Mouse (Mus musculus) lung, postnatal 0 days (tissue): ENCODE measurements around the gene Banp. TPM values are rescaled to one million over a fixed set of nuclear protein-coding genes. Genes with fewer than 3 reads are reported as not detected.

Experiments used
- ATAC-seq: fragments of 200-750 bp; cut with Nextera tagmentation; 2 replicates; pipeline ENCODE4 v1.8.0; 2017; ENCODE audit warnings: moderate library complexity
- DNase-seq: peaks from one replicate; pipeline ENCODE4 v3.0.0-alpha.2; 2016; ENCODE audit warnings: low spot score
- H3K27ac ChIP-seq: fragments of 300-500 bp; sonication (generic); 2 replicates; pipeline ENCODE4 v1.5.1; 2014; ENCODE audit warnings: antibody characterized with exemption, mild to moderate bottlenecking, low read length, mixed read lengths
- H3K27me3 ChIP-seq: fragments of 300-500 bp; sonication (generic); replicated peaks from 2 replicates; pipeline ENCODE4 v1.6.1; 2014; ENCODE audit warnings: low read length, mixed read lengths; ENCODE audit not compliant: insufficient read depth
- H3K36me3 ChIP-seq: fragments of 300-500 bp; sonication (generic); 2 replicates; pipeline ENCODE4 v1.6.1; 2014; ENCODE audit warnings: low read length, mixed read lengths; ENCODE audit not compliant: insufficient read depth
- H3K4me1 ChIP-seq: fragments of 300-500 bp; sonication (generic); 2 replicates; pipeline ENCODE4 v1.6.1; 2014; ENCODE audit warnings: antibody characterized with exemption, low read depth, low read length, mixed read lengths; ENCODE audit not compliant: insufficient read depth
- H3K4me2 ChIP-seq: fragments of 300-500 bp; sonication (generic); replicated peaks from 2 replicates; pipeline ENCODE4 v1.6.1; 2014; ENCODE audit warnings: low read depth, mild to moderate bottlenecking, low read length, moderate library complexity, mixed read lengths
- H3K4me3 ChIP-seq: fragments of 300-500 bp; sonication (generic); 2 replicates; pipeline ENCODE4 v1.5.1; 2014; ENCODE audit warnings: low read depth, low read length
- H3K9ac ChIP-seq: fragments of 300-500 bp; sonication (generic); replicated peaks from 2 replicates; pipeline ENCODE4 v1.6.1; 2014; ENCODE audit warnings: low read depth, mild to moderate bottlenecking
- H3K9me3 ChIP-seq: fragments of 300-500 bp; sonication (generic); 2 replicates; pipeline ENCODE4 v1.6.1; 2016; ENCODE audit warnings: low read length, mixed read lengths
- CTCF ChIP-seq: IDR thresholded peaks from 2 replicates; pipeline ENCODE4 v1.5.1; 2016; ENCODE audit warnings: antibody characterized with exemption, mild to moderate bottlenecking
- EP300 ChIP-seq: IDR thresholded peaks from 2 replicates; pipeline ENCODE4 v1.6.1; 2016; ENCODE audit warnings: antibody characterized with exemption, mild to moderate bottlenecking, control low read depth
- WGBS: fragments of 180-500 bp; shearing (Covaris S2); extraction: QIAGEN DNeasy Blood & Tissue Kit; methylation state at CpG from one replicate; pipeline ENCODE4 v1.1.7; 2014; 5-methylcytosine and 5-hydroxymethylcytosine counted together
- polyA plus RNA-seq: library from polyadenylated mRNA; unstranded; fragments of >200 nt; fragmentation: Nextera tagmentation; extraction: Ambion mirVana; gene quantifications from 2 replicates; pipeline ENCODE4 v1.2.1, GENCODE M21; 2015

Banp gene
- polyA plus RNA-seq, 1 experiment from 2014 or later = 17.1 TPM

GRCm38 (mm10) chr8:121911400-121911799 is 38.1 kb upstream of the Banp start:
- Histone ChIP-seq H3K9ac (no peak overlapping the region), H3K4me3 (no peak overlapping the region), H3K4me2 (no peak overlapping the region), H3K36me3 (no peaks in the 10 kb centered on the region), H3K27me3 (no peaks in the 10 kb centered on the region), H3K4me1 (peaks cover 14% of the 10 kb centered on the region), H3K27ac (no peak overlapping the region), H3K9me3 (no peaks in the 10 kb centered on the region)
- DNase-seq = no peak
- 82% methylated on average over 6 of the region's 6 CpGs for WGBS
- no peak for ATAC-seq
- TF ChIP-seq EP300 (no peak), CTCF (no peak)

GRCm38 (mm10) chr8:121911987-121912386 is 37.6 kb upstream of the Banp start:
- no peak for DNase-seq
- Histone ChIP-seq H3K4me1 (peaks cover 9% of the 10 kb centered on the region), H3K9me3 (no peaks in the 10 kb centered on the region), H3K36me3 (no peaks in the 10 kb centered on the region), H3K27ac (no peak overlapping the region), H3K4me2 (no peak overlapping the region), H3K9ac (no peak overlapping the region), H3K27me3 (no peaks in the 10 kb centered on the region), H3K4me3 (no peak overlapping the region)
- 59% methylated on average over 7 of the region's 7 CpGs for WGBS
- ATAC-seq = no peak
- no peak for TF ChIP-seq EP300
- no peak for TF ChIP-seq CTCF

DNA sequence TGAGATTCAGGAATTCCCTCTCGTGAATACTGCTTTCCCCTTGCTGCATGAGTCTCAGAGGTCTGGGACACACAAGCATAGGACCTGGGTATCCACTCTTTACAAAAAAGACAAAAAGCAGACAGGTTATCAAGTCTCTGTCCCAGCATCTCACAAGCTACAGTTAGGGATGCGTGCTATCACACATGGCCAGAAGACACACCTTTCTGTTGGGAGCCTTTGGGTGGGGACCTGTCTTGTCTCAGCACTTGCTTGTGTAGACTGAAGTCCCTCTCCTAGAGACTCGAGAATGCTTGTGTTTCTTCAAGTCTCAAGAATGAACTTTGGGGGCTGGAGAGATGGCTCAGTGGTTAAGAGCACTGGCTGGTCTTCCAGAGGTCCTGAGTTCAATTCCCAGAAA is 36.7 kb upstream of the Banp start:
- Histone ChIP-seq H3K27me3 (no peaks in the 10 kb centered on the region), H3K4me2 (no peak overlapping the region), H3K4me3 (no peak overlapping the region), H3K27ac (no peak overlapping the region), H3K9me3 (no peaks in the 10 kb centered on the region), H3K4me1 (peaks cover 7% of the 10 kb centered on the region), H3K36me3 (no peaks in the 10 kb centered on the region), H3K9ac (no peak overlapping the region)
- ATAC-seq (no peak), DNase-seq (no peak)
- TF ChIP-seq CTCF (no peak), EP300 (no peak)
- WGBS = 65% methylated on average over 3 of the region's 3 CpGs

DNA sequence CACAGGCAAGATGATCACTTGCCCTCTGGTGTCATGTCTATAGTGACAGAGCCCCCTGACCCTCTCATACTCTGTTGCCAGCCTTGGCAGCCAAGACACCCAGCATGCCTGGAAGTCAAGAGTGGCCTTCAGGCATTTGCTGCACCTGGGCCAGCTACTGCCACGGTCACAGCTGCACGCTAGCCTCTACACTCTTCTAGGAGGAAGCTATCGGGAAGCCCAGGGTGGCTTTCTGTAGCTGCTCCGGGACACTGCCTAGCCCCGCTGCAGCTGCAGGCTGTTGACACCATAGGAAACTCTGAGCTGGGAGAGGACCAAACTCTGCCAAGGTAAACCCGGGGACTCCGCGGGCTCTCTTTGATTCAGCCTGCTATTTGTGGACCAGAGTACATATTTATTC is 36.2 kb upstream of the Banp start:
- TF ChIP-seq CTCF = no peak
- TF ChIP-seq EP300 = no peak
- 56% methylated on average over 8 of the region's 8 CpGs for WGBS
- Histone ChIP-seq H3K4me2 (no peak overlapping the region), H3K27me3 (no peaks in the 10 kb centered on the region), H3K36me3 (no peaks in the 10 kb centered on the region), H3K4me3 (no peak overlapping the region), H3K27ac (no peak overlapping the region), H3K9me3 (no peaks in the 10 kb centered on the region), H3K9ac (no peak overlapping the region), H3K4me1 (peaks cover 2% of the 10 kb centered on the region; the same call in 1 of the 2 replicates)
- DNase-seq (no peak), ATAC-seq (no peak)

DNA sequence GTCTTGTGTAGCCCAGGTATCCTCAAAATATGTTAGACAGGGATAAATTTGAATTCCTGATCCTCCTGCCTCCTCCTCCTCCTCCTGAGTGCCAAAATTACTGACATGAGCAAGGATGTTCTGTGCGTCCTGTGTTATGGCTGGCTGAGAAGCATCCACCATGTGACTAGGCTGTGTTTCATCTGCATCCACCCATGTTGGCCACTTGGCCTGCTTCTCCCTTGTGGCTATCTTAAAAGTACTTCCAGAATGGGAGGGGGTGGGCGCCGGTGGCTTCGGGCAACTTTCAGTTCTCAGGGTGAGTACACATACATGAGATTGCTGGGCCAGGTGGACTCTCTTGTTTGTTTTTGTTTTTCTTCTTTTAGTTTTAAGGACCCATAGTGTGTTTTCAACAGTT is 30.4 kb upstream of the Banp start:
- no peak overlapping the region for H3K27ac ChIP-seq
- peaks cover 9% of the 10 kb centered on the region for H3K4me1 ChIP-seq
- no peak for TF ChIP-seq CTCF
- TF ChIP-seq EP300 = no peak
- 43% methylated on average over 4 of the region's 4 CpGs for WGBS
- no peak for ATAC-seq
- no peak overlapping the region for H3K4me3 ChIP-seq
- H3K36me3 ChIP-seq = no peaks in the 10 kb centered on the region
- no peak overlapping the region for H3K9ac ChIP-seq
- H3K27me3 ChIP-seq = no peaks in the 10 kb centered on the region
- no peaks in the 10 kb centered on the region for H3K9me3 ChIP-seq
- H3K4me2 ChIP-seq = no peak overlapping the region
- no peak for DNase-seq

- no peak for TF ChIP-seq CTCF
- peak; percentile 69 for TF ChIP-seq EP300
- H3K27me3 ChIP-seq = no peaks in the 10 kb centered on the region
- no peaks in the 10 kb centered on the region for H3K9me3 ChIP-seq
- H3K9ac ChIP-seq = no peak overlapping the region
- 16% methylated on average over 3 of the region's 3 CpGs for WGBS
- no peak overlapping the region for H3K4me2 ChIP-seq
- DNase-seq (peak; percentile 89), ATAC-seq (peak; percentile 81)
- peak overlapping the region; percentile 54; the same call in 1 of the 2 replicates for H3K27ac ChIP-seq
- no peaks in the 10 kb centered on the region for H3K36me3 ChIP-seq
- no peak overlapping the region for H3K4me3 ChIP-seq
- H3K4me1 ChIP-seq = peaks cover 9% of the 10 kb centered on the region
These were observed 29.8 kb upstream of the Banp start for GRCm38 (mm10) chr8:121919731-121920130.

DNA sequence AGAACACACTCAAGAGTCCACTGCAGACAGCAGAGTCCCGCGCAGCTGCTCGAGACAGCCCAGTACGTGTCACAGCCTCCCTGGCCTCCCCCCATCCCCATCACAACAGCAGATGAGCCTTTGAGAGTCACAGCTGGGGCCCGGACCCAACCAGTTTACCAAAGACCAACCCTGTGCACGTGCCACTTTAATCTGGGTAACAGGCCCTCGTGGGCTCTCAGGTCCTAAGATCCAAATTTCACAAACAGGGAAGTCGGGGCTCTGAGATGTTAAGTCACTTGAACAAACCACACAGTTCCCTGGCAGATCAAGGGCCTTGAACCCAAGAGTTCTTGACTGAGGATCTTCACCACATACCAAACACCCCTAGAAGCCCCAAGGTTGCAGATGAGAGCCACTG is 28.0 kb upstream of the Banp start:
- Histone ChIP-seq H3K27ac (peak overlapping the region; percentile 84), H3K4me3 (no peak overlapping the region), H3K27me3 (no peaks in the 10 kb centered on the region), H3K9ac (no peak overlapping the region), H3K9me3 (no peaks in the 10 kb centered on the region), H3K4me1 (peaks cover 9% of the 10 kb centered on the region), H3K4me2 (no peak overlapping the region), H3K36me3 (no peaks in the 10 kb centered on the region)
- DNase-seq (peak; percentile 80), ATAC-seq (peak; percentile 72)
- WGBS = 29% methylated on average over 8 of the region's 8 CpGs
- TF ChIP-seq EP300 = peak; percentile 64
- TF ChIP-seq CTCF = no peak
